Mouse (Mus musculus) cerebellum, adult 9-10 months (tissue): ENCODE results near the gene Tmem161a.

Source experiments
- DNase-seq: peaks from one replicate; pipeline ENCODE4 v3.0.0; 2022

Tmem161a gene

GRCm38 (mm10) chr8:70172043-70172681, at the start of gene Tmem161a:
Gene Tmem161a, plus strand, starts transcription at chr8:70172356.
- peak; percentile 94 for DNase-seq

GRCm38 (mm10) chr8:70122863-70123262, 49.3 kb upstream of the Tmem161a start:
- DNase-seq: no peak

- DNase-seq: no peak
Observed at GRCm38 (mm10) chr8:70124992-70125391, 47.2 kb upstream of the Tmem161a start.

GRCm38 (mm10) chr8:70128435-70128834, 43.7 kb upstream of the Tmem161a start:
- DNase-seq: no peak

DNA sequence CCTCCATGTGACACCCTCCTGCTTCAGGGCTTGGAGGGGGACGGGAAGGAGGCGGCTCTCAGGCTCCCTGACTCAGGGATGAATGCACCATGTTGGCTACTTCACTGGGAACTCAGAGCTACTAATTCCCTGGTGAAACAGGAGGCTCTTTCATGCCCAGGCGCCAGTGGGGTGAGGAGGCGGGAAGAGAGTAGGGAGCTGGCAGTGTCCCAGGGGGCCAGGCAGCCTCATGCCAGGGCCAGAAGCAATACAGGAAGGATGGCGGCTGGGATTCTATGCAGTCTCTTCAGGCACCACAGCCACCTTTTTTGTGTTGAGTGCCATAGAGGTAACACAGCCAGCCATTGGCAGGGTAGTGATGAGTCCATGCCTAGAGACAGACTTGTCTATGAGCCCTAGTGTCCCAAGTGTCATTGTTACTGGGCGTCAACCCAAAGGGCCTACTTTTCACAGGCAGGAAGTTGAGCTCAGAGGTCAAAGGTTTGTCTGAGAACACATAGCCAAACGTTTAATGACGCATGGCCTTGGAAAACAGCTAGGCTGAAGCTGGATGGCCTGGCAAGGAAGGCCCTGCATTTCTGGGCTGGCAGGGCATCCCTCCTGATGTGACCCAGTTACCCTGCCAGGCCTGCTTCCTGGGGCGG, 42.7 kb upstream of the Tmem161a start:
- DNase-seq: peak; percentile 61

DNA sequence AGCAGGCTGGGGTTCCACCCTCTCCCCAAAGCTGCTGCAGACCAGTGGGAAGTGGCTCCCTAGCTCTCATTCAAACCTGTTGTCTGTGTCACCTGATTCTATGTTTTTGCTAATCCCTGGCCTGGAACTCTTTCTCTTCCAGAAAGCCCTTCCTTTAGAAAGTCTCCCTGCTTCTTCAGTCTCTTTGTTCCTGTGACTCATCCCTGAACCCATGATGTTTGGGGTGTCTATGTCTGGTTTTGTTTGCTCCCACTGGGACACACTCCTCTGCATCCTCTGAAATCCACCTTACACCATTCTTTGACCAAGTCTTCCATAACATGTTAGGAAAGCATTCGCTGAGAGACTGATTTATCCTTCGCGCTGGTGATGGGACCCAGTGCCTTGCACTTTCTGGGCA, 42.1 kb upstream of the Tmem161a start:
- no peak for DNase-seq

DNA sequence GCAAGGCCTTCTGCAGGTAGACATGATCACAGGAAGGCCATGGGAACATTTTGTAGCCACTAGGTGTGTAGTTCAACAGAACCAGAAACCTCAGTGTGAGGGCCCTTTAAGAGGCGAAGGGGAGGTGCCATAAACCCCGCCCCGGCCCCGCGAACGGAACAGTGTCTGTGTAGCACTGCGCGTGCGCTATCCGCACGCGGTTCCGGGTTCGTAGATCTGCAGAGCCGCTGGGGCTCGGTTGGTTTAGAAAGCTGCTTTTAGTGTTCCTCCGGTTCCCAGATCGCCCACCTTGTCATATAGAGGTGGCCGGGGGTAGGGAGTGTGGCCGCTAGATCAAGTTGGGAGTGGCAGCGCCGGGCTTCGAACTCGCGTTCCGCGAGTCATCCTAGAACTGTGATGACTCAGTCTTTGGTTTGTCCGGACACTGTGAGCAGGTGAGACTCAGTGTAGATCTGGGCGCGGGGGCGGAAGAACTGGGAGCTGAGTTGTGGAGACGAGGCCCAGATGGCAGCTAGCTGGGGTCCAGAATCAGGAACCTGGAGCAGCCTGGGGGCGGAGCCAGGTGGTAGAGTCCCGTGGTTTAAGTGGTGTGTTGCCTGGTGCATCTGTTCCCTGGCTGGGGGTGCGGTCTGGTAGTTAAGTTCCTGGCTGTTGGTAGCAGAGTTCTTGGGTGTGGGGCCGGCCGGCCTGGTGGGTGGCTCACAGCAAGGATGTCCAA, 40.8 kb upstream of the Tmem161a start, which contains the start of gene Nr2c2ap:
Gene Nr2c2ap (plus strand): TSS at position 168 of the 718 bp plus-strand sequence.
- peak; percentile 82 for DNase-seq

- no peak for DNase-seq
Observed at GRCm38 (mm10) chr8:70134086-70134485, 38.1 kb upstream of the Tmem161a start.

GRCm38 (mm10) chr8:70134931-70135330, 37.2 kb upstream of the Tmem161a start:
- DNase-seq: no peak

DNA sequence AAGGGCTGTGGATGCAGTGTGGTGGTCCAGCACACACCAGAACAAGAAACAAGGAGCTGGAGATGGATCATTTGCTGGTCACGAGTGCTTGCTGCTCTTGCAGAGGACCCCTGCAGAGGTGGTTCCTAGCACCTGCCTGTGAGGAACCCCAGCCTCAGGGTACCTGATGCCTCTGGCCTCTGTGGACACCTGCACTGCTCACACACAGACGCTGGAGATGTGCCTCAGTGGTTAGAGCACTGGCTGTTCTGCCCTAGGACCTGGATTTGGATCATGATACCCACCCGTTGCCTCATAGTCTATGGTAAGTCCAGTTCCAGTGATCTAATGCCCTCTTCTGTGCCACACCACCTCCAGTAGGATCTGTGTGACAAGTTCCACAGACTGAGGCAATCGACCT, 35.6 kb upstream of the Tmem161a start:
- DNase-seq: no peak

DNA sequence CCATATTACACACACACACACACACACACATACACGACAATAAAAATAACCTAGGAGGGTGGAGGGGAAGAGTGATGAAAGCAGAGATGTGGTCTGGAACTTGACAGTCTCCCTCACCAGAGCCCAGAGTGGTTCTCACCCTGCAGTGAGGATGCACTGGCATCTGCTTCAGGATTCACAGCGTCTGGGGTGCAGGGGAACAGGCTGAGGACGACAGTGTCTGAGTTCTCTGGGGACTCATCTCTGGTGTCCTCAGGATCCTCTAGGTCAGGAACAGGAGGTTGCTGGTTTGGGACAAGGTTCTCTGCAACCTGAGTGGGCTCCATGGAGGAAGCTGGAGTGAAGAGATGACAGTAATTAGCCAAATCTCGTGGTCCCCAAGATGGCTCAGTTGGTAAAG, 34.3 kb upstream of the Tmem161a start:
- DNase-seq: no peak

DNA sequence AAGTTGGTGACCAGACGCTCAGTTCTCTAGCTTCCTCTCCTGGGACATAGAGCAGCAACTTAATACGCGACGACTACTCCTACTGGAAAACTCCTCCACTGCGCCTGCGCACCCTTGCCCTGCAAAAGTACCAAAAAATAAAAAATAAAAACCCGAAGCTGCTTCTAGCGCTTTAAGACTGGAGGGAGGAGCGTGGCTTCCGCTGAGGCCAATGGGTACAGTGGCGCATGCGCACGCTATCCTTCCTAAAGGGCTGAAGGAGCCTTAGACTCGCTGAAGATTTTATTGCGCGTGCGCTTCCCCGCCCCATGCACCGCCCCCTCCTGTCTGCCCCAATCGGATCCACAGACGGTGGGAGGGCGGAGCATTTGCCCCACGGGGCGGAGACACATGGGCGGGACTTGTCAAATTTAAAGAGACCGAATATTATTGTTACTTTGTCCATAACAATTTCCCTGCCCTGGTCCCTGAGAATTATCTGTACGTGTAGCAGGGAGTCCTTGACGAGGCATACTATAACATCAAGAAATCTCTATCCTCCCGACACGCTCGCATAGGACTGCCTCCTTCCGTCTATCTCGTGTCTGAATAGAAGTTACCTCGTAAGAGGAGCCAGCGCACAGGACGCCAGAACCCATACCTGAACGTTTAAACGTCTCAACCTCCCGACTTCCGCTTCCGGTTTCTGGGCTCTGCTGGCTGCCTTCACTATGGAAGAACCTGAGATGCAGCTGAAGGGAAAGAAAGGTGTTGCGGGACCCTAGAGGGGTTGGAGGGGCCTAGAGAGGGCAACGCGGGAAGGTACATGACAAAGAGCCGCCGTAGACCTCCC, 32.9 kb upstream of the Tmem161a start, which contains the start of the genes Rfxank, Borcs8 and Mef2b:
Gene Rfxank (minus strand): TSS at position 129 of the 832 bp plus-strand sequence.
Gene Borcs8 (plus strand): TSS at position 474 of the 832 bp plus-strand sequence.
Gene Mef2b (plus strand): TSS at position 686 of the 832 bp plus-strand sequence.
- DNase-seq: peak; percentile 99

DNA sequence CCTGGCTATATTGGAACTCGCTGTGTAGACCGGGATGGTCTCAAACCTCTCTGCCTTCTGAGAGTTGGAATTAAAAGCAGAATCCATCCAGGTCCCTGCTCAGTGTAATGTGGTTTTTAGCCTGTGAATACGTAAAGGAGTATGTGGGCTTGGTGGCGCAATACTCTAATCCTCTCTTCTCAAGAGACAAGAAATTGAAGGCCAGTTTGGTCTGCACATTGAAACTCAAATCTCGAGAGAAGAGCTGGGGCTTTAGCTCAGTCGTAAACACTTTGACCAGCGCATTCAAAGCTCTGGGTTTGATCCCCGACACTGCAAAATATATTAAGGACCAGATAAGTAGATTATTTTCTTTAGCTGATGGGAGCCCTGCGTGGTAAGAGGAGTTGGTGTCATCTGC, 32.2 kb upstream of the Tmem161a start:
- no peak for DNase-seq

- no peak for DNase-seq
Observed at GRCm38 (mm10) chr8:70147678-70148607, 24.2 kb upstream of the Tmem161a start.

DNA sequence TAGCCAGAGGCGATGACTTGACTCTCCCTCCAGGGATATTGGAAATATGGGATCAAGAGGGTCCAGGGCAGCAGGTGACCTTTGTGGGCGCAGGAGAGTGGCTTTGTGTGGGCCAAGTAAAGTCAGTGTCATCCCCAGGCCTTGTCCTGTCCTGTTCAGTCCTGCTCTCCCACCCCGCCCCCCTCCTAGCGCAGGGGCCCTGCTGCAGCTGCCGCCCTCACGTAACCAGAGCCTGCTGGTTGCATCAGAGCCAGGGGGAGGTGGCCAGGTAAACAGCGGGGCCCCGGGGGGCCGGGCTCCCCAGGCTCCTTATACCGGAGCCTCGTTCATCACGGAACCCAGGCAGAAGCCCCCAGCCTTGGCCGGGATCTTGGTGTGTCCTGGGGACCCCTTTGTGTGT, 22.0 kb upstream of the Tmem161a start:
- no peak for DNase-seq

DNA sequence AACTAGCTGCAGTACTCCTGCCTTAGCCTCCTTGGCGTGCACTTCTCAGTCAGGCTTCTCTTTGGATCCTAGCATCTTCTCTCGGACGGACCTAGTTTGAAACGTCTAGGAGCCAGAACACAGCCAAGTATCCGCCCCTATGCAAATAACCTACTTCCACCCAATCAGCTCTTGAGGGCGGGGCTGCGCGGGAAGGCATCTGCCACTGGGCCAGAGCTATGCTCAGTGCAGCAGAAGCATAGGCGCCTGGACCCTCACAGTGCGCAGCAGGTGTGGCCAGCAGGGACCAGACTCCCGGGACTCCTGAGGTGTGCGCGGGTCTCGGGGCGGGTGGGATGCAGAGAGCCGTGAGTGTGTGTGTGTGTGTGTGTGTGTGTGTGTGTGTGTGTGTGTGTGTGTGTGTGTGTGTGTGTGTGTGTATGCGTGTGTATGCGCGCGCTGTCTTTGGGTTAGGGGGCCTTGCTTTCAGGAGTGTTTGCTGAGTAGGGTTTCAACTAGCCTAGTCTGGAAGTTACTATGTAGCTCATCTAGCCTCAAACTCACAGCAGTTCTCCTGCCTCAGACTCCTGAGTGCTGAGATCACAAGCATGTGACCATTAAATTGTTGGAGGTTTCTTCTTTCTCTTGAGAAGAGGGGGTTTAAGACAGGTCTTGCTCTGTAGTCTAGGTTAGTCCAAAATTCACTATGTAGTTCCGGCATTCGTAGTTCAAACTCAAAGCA, 19.5 kb upstream of the Tmem161a start:
- DNase-seq: no peak

DNA sequence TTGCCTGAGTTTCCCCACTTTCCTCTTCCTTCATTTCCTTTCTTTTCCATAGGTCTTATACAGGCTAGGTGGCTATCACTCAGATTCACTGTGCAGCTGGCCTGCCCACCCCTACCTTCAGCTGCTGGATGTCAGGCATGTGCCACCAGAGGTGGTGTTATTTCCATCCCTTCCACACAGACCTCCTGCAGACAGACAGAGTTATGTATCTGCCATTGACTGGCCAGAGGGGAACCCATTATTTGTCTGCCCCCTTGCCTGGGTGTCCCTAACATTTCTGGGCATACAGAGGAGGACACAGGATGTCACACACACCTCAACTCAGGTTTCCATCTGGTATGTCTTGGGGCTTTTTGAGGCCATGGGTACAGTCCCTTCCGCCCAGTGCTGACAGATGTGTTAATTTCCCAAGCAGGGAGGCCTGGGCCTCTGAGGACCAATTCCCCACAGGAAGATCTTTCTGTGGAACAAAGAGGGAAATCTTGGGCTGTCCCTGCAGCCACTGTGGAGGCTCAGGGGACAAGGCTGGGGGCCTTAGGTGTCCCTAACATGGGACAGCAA, 14.8 kb upstream of the Tmem161a start:
- no peak for DNase-seq

GRCm38 (mm10) chr8:70158069-70158853, 13.9 kb upstream of the Tmem161a start:
- DNase-seq: no peak

- no peak for DNase-seq
Observed at GRCm38 (mm10) chr8:70159211-70159610, 12.9 kb upstream of the Tmem161a start.

DNA sequence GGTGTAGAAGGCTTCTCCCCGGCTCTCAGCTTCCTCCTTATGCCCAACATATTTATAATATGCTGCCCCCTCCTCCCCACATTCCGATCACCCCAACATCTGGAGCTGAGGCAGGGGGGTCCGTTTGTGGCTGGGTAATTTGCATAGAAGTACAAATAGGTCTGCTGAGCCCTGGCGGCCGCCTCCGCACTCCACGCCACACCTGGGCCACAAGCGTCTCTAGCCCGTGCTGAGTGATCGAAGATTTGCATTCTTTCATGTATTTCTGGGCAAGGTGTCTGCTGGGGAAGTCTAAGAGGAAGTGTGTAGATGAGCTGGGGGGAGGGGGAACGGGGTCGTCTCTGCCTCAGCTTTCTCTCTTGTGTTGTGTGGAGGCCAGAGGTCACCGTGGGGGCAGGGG, 12.1 kb upstream of the Tmem161a start:
- no peak for DNase-seq
